Comparison of ENCODE assay signal across 8 mouse cellular contexts in genomic region chr5:47014351-47014750, GRCm38 (mm10).
A peak's percentile ranks its signal among the peaks of the same experiment; 100 is the strongest.
DNase-seq lines count a peak whose midpoint lies in the region; ATAC-seq lines count a peak whose summit lies in the region.

No protein-coding gene starts in this region.

- intact Hi-C loops in heart, postnatal 10 days (cut with DNase I) = loop anchor here (5.0 to 10.0 kb wide), 3 partner anchors 963 to 1220 kb away; no protein-coding TSS in a partner anchor
- intact Hi-C loops in gastrocnemius, postnatal 36 days (cut with DNase I) = no loop called here

- no peak overlapping the region for H3K4me2 ChIP-seq in heart, embryonic 12.5 days

- no peaks in the 10 kb centered on the region for H3K36me3 ChIP-seq in heart, embryonic 12.5 days

- H3K4me3 ChIP-seq in heart, embryonic 12.5 days = no peak overlapping the region

- no peaks in the 10 kb centered on the region for H3K4me1 ChIP-seq in heart, embryonic 12.5 days (replicated peaks)

- H3K9ac ChIP-seq in heart, embryonic 12.5 days = no peak overlapping the region

- DNase-seq in heart, postnatal 10 days = peak; percentile 55 to 67
- DNase-seq in thymus, postnatal 14 days = peak; percentile 3
- no peak for DNase-seq in thymus, adult 18-20 months
- peak; percentile 71 for DNase-seq in embryo, embryonic 10 days (ENCODE audit: low spot score)
- peak; percentile 78 to 80 for DNase-seq in kidney, postnatal 4 days
- peak; percentile 52 for DNase-seq in mesoderm, embryonic 11.5 days (ENCODE audit: low read depth, low spot score)
- DNase-seq in gastrocnemius, postnatal 36 days = no peak

- H3K27ac ChIP-seq in heart, embryonic 12.5 days (ENCODE audit: poor library complexity, severe bottlenecking) = no peak overlapping the region

- H3K27me3 ChIP-seq in heart, embryonic 12.5 days (replicated peaks) = no peaks in the 10 kb centered on the region

- no peaks in the 10 kb centered on the region for H3K9me3 ChIP-seq in heart, embryonic 12.5 days (replicated peaks)

- no peak for ATAC-seq in heart, embryonic 12.5 days (ENCODE audit: insufficient number of reproducible peaks, low FRiP score)

Comparison
In these comparisons a context has a peak if more than half of its experiments do, and no peak if none do; other contexts are left out.
1. DNase-seq: peak in heart, postnatal 10 days (2 of 2), thymus, postnatal 14 days (single experiment), embryo, embryonic 10 days (single experiment), kidney, postnatal 4 days (2 of 2) and mesoderm, embryonic 11.5 days (single experiment); none in thymus, adult 18-20 months (0 of 2) and gastrocnemius, postnatal 36 days (0 of 2).